Mouse (Mus musculus) heart, adult 11 months (tissue): ENCODE data around the gene Ovca2.

ENCODE experiments used
- DNase-seq: peaks from one replicate; pipeline ENCODE4 v3.0.0; 2022

Gene Ovca2

GRCm38 (mm10) chr11:75150346-75150745 is 28.3 kb downstream of the Ovca2 start:
- no peak for DNase-seq

- peak; percentile 97 for DNase-seq
Observed at GRCm38 (mm10) chr11:75148332-75149035, 30.2 kb downstream of the Ovca2 start.

GRCm38 (mm10) chr11:75147846-75148168 is 30.8 kb downstream of the Ovca2 start:
- DNase-seq, result peak; percentile 98

- DNase-seq, result peak; percentile 95
Observed at GRCm38 (mm10) chr11:75147106-75147845, 31.4 kb downstream of the Ovca2 start.

- peak; percentile 36 for DNase-seq
Observed at GRCm38 (mm10) chr11:75145841-75146240, 32.8 kb downstream of the Ovca2 start.

GRCm38 (mm10) chr11:75142749-75143148 is 35.9 kb downstream of the Ovca2 start:
- DNase-seq, result peak; percentile 62

- peak; percentile 94 for DNase-seq
Observed at GRCm38 (mm10) chr11:75141913-75142312, 36.7 kb downstream of the Ovca2 start.

GRCm38 (mm10) chr11:75141038-75141437 is 37.6 kb downstream of the Ovca2 start:
- no peak for DNase-seq

- DNase-seq, result peak; percentile 98
Observed at GRCm38 (mm10) chr11:75140431-75140830, 38.2 kb downstream of the Ovca2 start.

- peak; percentile 98 for DNase-seq
Observed at GRCm38 (mm10) chr11:75139122-75139963, 39.3 kb downstream of the Ovca2 start.

GRCm38 (mm10) chr11:75136666-75137398 is 41.8 kb downstream of the Ovca2 start:
- peak; percentile 98 for DNase-seq

GRCm38 (mm10) chr11:75135358-75135757 is 43.3 kb downstream of the Ovca2 start:
- peak; percentile 82 for DNase-seq

- peak; percentile 87 for DNase-seq
Observed at GRCm38 (mm10) chr11:75134485-75135068, 44.1 kb downstream of the Ovca2 start.

- DNase-seq, result peak; percentile 98
Observed at GRCm38 (mm10) chr11:75133951-75134350, 44.7 kb downstream of the Ovca2 start.

GRCm38 (mm10) chr11:75133391-75133790 is 45.2 kb downstream of the Ovca2 start:
- peak; percentile 90 for DNase-seq

GRCm38 (mm10) chr11:75132278-75132677 is 46.4 kb downstream of the Ovca2 start:
- DNase-seq, result peak; percentile 97

GRCm38 (mm10) chr11:75131300-75131699 is 47.3 kb downstream of the Ovca2 start:
- DNase-seq, result peak; percentile 58

GRCm38 (mm10) chr11:75129481-75129880 is 49.2 kb downstream of the Ovca2 start:
- peak; percentile 66 for DNase-seq

GRCm38 (mm10) chr11:75126384-75126783 is 52.3 kb downstream of the Ovca2 start:
- peak; percentile 10 for DNase-seq
